Mouse (Mus musculus) stomach, embryonic 14.5 days (tissue): ENCODE measurements around the gene Plcg1. TPM values are rescaled to one million over a fixed set of nuclear protein-coding genes. Genes with fewer than 3 reads are reported as not detected.
A peak's percentile ranks its signal among the peaks of the same experiment; 100 is the strongest.

Experiments used
- ATAC-seq: fragments of 200-750 bp; cut with Nextera tagmentation; 2 replicates; pipeline ENCODE4 v1.8.0; 2017; ENCODE audit warnings: low read depth, moderate TSS enrichment; ENCODE audit not compliant: insufficient number of reproducible peaks, insufficient read depth, low FRiP score
- H3K27ac ChIP-seq: fragments of 300-500 bp; sonication (generic); 2 replicates; pipeline ENCODE4 v1.5.1; 2014; ENCODE audit warnings: mild to moderate bottlenecking, low read length, moderate library complexity, mixed read lengths
- H3K27me3 ChIP-seq: fragments of 300-500 bp; sonication (generic); 2 replicates; pipeline ENCODE4 v1.6.1; 2014; ENCODE audit warnings: low read length, control low read depth, mixed read lengths; ENCODE audit not compliant: control insufficient read depth, insufficient read depth
- H3K36me3 ChIP-seq: fragments of 300-500 bp; sonication (generic); 2 replicates; pipeline ENCODE4 v1.6.1; 2014; ENCODE audit warnings: mild to moderate bottlenecking, control low read depth, low read length, moderate library complexity, mixed read lengths; ENCODE audit not compliant: control insufficient read depth, insufficient read depth
- H3K4me1 ChIP-seq: fragments of 300-500 bp; sonication (generic); 2 replicates; pipeline ENCODE4 v1.6.1; 2014; ENCODE audit warnings: low read length, control low read depth, mixed read lengths; ENCODE audit not compliant: control insufficient read depth, insufficient read depth
- H3K4me2 ChIP-seq: fragments of 300-500 bp; sonication (generic); replicated peaks from 2 replicates; pipeline ENCODE4 v1.6.1; 2014; ENCODE audit warnings: low read depth, low read length, control low read depth
- H3K4me3 ChIP-seq: fragments of 300-500 bp; sonication (generic); 2 replicates; pipeline ENCODE4 v1.5.1; 2014; ENCODE audit warnings: low read depth, low read length, control low read depth
- H3K9ac ChIP-seq: fragments of 300-500 bp; sonication (generic); replicated peaks from 2 replicates; pipeline ENCODE4 v1.6.1; 2014; ENCODE audit warnings: low read depth, mild to moderate bottlenecking, control low read depth, low read length, moderate library complexity, mixed read lengths
- H3K9me3 ChIP-seq: fragments of 300-500 bp; sonication (generic); 2 replicates; pipeline ENCODE4 v1.6.1; 2016; ENCODE audit warnings: low read depth, low read length, control low read depth; ENCODE audit not compliant: control insufficient read depth
- WGBS: fragments of 180-500 bp; shearing (Covaris S2); extraction: QIAGEN DNeasy Blood & Tissue Kit; methylation state at CpG from one replicate; pipeline ENCODE4 v1.1.7; 2014; 5-methylcytosine and 5-hydroxymethylcytosine counted together
- polyA plus RNA-seq: library from polyadenylated mRNA; unstranded; fragments of >200 nt; fragmentation: Nextera tagmentation; extraction: Ambion mirVana; gene quantifications from 2 replicates; pipeline ENCODE4 v1.2.1, GENCODE M21; 2014

Gene Plcg1
- polyA plus RNA-seq = 45.9 and 48.9 TPM in 2 replicates

DNA sequence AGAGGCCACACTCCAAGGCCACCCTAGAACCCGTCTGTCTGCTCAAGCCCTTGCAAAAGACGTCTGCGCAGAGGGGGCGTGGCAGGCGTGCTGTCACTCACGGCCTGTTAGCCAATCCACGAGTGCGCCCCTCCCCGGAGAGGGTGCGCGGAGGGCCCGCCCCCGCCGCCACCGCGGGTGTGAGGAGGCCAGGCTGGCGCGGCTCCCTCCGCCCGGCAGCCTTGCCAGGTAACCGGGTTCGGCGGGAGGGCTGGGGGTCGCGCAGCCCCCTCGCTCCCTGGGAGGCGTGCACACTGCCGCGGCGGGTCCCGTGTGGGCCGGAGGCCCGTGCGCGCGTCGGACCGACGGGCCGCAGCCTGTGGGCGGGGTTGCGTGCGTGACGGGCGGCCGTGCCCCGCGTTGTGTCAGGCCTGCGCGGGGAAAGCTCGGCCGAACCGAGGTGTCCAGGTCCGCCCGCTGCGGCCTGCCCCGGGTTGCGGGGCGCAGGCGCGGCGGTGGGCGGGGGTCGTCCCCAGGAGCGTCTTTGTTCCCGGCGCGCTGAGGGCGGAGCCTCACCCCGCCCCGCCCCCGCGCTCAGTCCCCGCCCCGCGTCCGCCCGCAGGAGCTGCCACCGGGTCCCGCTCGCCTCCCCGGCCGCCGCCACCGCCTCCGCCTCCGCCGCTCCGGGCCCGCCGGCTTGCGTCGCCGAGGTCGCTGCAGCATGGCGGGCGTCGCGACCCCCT is at the start of gene Plcg1:
Gene Plcg1, plus strand, starts transcription at position 184 of the 722 bp plus-strand sequence.
- Histone ChIP-seq H3K9ac (peak within 1 kb of the TSS; percentile 98), H3K36me3 (peaks cover 11% of the 10 kb centered on the region; the same call in 1 of the 2 replicates), H3K4me2 (peak within 1 kb of the TSS; percentile 89), H3K27me3 (no peaks in the 10 kb centered on the region), H3K4me1 (peaks cover 34% of the 10 kb centered on the region; the same call in 1 of the 2 replicates), H3K4me3 (peak within 1 kb of the TSS; percentile 89), H3K27ac (peak within 1 kb of the TSS; percentile 95), H3K9me3 (no peaks in the 10 kb centered on the region)
- under 1% methylated on average over 78 of the region's 99 CpGs for WGBS
- peak; percentile 94 for ATAC-seq

DNA sequence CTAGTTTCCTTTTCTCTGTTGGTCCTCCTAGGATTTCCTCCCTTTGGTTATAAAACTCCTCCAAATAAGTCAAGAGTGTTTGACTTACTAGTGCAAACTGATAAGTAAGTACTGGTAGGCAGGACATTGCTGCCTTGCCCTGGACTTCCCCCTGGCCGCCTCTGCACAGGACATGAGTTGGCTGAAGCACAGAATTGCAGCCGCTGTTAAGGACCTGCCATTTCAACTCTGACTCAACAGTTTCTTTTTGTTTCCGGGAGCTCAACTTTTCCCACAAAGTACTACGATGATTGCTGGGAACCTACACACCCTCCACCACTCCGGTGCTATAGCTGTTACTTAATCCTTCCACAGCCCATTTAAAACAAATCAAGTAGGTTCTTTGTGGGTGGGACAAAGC is 30.8 kb upstream of the Plcg1 start:
- Histone ChIP-seq H3K27me3 (no peaks in the 10 kb centered on the region), H3K4me2 (no peak overlapping the region), H3K4me3 (no peak overlapping the region), H3K27ac (no peak overlapping the region), H3K36me3 (peaks cover 60% of the 10 kb centered on the region), H3K9me3 (no peaks in the 10 kb centered on the region), H3K9ac (no peak overlapping the region), H3K4me1 (no peaks in the 10 kb centered on the region)
- peak; percentile 69 for ATAC-seq
- WGBS = 75% methylated on average over 5 of the region's 5 CpGs

DNA sequence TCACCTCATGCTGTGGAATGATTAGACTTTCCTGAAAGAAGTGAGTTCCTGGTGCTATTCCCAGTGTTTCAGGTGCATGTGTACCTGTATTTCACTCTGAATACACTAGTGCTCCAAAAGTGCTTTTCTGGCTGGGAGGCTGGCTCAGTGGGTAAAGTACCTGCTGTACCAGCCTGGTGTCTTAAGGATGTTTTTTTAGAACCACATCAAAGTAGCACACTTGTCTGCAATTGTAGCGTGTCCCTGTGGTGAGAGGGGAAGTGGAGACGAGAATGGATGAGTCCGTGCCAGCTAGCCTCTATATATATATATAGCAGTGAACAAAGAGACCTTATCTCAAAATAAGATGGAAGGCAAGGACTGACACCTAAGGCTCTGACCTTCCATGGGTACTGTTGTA is 29.5 kb upstream of the Plcg1 start:
- WGBS = 85% methylated on average over 3 of the region's 3 CpGs
- Histone ChIP-seq H3K4me2 (no peak overlapping the region), H3K27ac (no peak overlapping the region), H3K27me3 (no peaks in the 10 kb centered on the region), H3K9me3 (no peaks in the 10 kb centered on the region), H3K4me3 (no peak overlapping the region), H3K9ac (no peak overlapping the region), H3K4me1 (no peaks in the 10 kb centered on the region), H3K36me3 (peaks cover 68% of the 10 kb centered on the region)
- no peak for ATAC-seq

DNA sequence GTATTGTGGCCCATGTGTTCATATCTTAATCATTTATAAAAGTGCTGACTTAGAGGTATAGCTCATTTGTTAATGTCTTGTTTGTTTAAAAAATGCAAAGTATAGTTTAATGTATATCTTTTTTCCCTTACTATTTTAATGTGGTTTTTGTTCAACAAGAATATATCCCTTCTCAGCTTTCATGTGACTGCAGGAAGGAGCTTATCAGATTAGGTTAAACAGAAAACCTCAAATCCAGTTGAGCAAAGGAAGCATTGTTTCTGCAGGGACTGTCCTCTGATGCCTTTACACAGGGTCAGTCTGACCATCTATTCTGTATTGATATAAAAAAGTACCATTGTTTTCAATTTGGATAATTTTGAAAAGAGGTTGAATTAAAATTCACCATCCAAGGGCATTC is 28.3 kb upstream of the Plcg1 start:
- Histone ChIP-seq H3K36me3 (peaks cover 67% of the 10 kb centered on the region), H3K4me3 (no peak overlapping the region), H3K27me3 (no peaks in the 10 kb centered on the region), H3K4me1 (no peaks in the 10 kb centered on the region), H3K4me2 (no peak overlapping the region), H3K9ac (no peak overlapping the region), H3K9me3 (no peaks in the 10 kb centered on the region), H3K27ac (no peak overlapping the region)
- ATAC-seq = no peak

DNA sequence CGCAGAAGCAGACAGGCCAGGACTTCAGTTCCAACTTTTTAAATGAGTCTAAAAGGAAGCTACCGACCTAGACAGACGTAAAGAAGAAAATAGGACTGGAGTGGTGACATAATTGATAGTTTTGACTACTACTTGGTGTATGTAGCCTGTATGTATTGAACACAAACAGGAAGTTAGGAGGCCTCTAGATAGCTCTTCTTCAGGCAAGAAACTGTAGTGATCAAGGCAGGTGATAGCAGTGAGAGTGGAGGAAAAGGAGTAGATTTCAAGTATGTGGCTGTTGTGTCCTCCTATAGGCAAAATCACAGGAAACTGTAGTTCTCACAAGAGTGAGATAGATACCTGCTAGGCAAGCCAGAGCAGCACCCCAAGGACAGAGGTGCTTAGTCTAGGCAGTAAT is 23.4 kb upstream of the Plcg1 start:
- H3K4me3 ChIP-seq = no peak overlapping the region
- H3K36me3 ChIP-seq = peaks cover 64% of the 10 kb centered on the region
- H3K9ac ChIP-seq = no peak overlapping the region
- H3K27ac ChIP-seq = no peak overlapping the region
- H3K4me1 ChIP-seq = no peaks in the 10 kb centered on the region
- H3K9me3 ChIP-seq = no peaks in the 10 kb centered on the region
- no peak overlapping the region for H3K4me2 ChIP-seq
- 90% methylated on average over 3 of the region's 3 CpGs for WGBS
- no peaks in the 10 kb centered on the region for H3K27me3 ChIP-seq
- ATAC-seq = no peak

DNA sequence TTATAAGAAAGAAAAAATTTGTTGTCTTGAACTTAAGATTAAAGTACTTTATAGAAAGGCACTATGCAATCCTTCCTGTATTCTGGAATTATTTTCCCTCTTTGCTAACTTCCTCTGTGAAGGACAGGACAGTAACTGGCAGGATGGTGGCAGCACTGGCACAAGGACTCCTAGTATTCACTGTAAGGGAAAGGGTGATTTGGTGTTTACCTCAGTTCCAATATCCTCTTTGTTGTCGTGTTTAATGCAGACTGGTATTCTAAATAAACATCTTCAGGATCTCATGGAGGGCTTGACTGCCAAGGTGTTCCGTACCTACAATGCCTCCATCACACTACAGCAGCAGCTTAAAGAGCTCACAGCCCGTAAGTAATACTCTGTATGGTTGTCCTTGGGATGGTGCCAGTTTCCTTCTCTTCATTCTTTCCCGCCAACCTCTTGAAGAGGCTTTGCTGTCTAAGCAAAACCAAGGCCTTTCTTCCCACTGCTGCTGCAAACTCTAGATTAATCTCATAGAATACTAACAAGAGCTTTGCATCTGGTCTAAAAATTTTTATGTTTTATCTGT is 15.6 kb upstream of the Plcg1 start:
- Histone ChIP-seq H3K4me1 (no peaks in the 10 kb centered on the region), H3K9ac (no peak overlapping the region), H3K27ac (no peak overlapping the region), H3K36me3 (peaks cover 81% of the 10 kb centered on the region), H3K27me3 (no peaks in the 10 kb centered on the region), H3K4me3 (no peak overlapping the region), H3K9me3 (no peaks in the 10 kb centered on the region), H3K4me2 (no peak overlapping the region)
- WGBS = 91% methylated on average over 4 of the region's 4 CpGs
- no peak for ATAC-seq

DNA sequence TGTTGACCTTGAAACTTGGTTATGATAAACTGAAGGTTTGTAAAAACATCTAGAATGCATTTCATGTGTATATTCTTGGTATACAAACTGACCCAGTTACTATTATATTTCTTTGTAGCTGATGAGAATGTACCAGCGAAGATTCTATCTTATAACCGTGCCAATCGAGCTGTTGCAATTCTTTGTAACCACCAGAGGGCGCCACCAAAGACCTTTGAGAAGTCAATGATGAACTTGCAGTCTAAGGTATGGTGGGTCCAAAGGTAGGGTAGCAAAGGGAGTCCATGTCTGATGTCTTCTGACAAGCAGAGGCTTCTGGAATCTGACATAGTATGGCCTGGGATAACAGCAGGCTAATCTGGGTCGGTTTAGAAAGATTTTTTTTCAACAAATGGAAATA is 13.8 kb upstream of the Plcg1 start:
- no peak for ATAC-seq
- Histone ChIP-seq H3K9ac (no peak overlapping the region), H3K4me2 (no peak overlapping the region), H3K9me3 (no peaks in the 10 kb centered on the region), H3K36me3 (peaks cover 81% of the 10 kb centered on the region), H3K27me3 (no peaks in the 10 kb centered on the region), H3K4me3 (no peak overlapping the region), H3K27ac (no peak overlapping the region), H3K4me1 (no peaks in the 10 kb centered on the region)
- WGBS = 76% methylated on average over 5 of the region's 5 CpGs

DNA sequence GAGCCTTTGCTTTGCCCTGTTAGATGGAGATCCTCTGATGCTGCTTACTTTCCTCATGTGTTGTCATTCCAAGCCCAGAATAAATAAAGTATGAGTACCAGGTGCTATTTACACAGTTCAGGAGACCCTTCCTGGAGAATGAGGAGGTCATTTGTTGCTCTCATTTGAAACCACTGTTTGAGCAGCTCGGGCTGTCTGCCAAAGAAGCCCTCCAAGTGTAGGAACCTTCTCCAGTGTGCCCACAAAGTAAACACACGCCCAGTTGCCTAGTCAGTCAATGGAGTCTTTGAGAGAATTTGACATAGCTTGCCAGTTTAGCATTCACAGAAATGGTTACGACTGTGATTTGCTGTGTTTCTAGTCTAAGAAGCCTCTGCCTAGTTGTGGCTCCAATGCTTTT is 12.3 kb upstream of the Plcg1 start:
- Histone ChIP-seq H3K27me3 (no peaks in the 10 kb centered on the region), H3K36me3 (peaks cover 82% of the 10 kb centered on the region), H3K4me1 (no peaks in the 10 kb centered on the region), H3K27ac (no peak overlapping the region), H3K9ac (no peak overlapping the region), H3K4me2 (no peak overlapping the region), H3K4me3 (no peak overlapping the region), H3K9me3 (no peaks in the 10 kb centered on the region)
- no peak for ATAC-seq
- WGBS = 71% methylated on average over 3 of the region's 3 CpGs
